Mouse (Mus musculus) ES-Bruce4 (cell line): ENCODE measurements at regions not wholly inside any gene's neighbourhood (a gene's known extent, or its start where the extent isn't known, plus 50 kb on each side); places are given as distances from the start of the nearest gene placed in this dataset.

Experiments used
- CTCF ChIP-seq: IDR thresholded peaks from one replicate; pipeline ENCODE4 v1.8.1; 2011; ENCODE audit warnings: low read depth, low read length
- EP300 ChIP-seq: IDR thresholded peaks from 2 replicates; pipeline ENCODE4 v1.6.1; 2011; ENCODE audit warnings: low read depth, low read length; ENCODE audit not compliant: insufficient read depth
- POLR2A ChIP-seq: IDR thresholded peaks from one replicate; pipeline ENCODE4 v1.8.1; 2011; ENCODE audit warnings: low read length; ENCODE audit not compliant: insufficient read depth

DNA sequence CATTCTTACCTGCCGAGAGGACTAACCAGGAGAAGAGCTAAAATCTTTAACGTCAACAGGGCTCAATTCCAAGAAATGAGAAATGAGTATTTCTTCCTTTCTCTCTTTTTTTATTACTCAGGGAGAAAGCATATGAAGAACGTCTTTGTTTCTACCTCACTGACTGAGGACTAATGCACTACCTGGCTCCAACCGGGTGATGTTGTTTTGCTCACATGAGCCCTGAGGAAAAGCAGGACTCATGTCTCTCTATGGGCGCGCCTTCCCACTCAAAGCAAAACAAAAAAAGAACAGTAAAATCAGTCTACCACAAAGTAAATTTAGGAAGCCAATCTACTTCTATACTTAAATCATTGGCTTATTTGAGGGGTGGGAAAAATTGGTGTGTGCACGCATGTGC is 271.3 kb upstream of the Dcbld2 start:
- no peak for TF ChIP-seq CTCF
- no peak for TF ChIP-seq EP300
- no peak for TF ChIP-seq POLR2A
